Mouse (Mus musculus): ENCODE measurements around the gene Phf21b.

DNA sequence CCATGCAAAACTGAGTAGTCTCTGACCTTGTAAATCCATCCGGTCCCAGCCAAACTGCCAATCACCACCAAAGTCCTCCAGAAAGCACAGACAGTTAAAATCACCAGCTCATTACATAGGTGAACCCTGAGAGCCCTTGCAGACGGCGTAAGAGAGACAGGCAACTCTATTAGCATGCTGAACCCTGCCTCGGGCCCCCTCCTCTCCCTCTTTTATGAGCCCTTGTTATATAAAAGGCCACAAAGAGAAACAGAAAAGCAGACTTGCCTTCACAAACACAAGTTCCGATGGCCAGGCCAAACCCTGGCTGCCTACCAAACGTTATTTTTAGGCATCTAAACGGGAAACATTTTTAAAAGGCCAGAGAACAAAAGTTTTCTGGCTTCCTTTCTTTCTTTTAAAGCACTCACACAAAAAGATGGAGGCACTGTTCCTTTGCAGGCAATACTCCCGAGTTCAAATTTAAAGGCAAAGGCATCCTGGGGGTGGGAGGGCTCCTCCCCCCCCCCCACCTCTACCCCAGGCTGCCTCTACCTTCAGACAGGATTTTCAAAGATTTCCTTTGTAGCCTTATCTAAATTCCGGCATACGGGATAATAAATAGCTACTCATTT is 3.3 kb downstream of the Phf21b start:
- no peak for TF ChIP-seq CTCF (IDR thresholded peaks at IDR 0.05; ENCODE audit: low read depth)
- TF ChIP-seq EP300 (IDR thresholded peaks at IDR 0.05; ENCODE audit: low read depth) = no peak

All from heart, postnatal 0 days (tissue).